Comparison of ENCODE assay signal across 15 mouse cellular contexts in genomic region chr17:84936301-84936700, GRCm38 (mm10). TPM values are rescaled to one million over a fixed set of nuclear protein-coding genes. Genes with fewer than 3 reads are reported as not detected.
A peak's percentile ranks its signal among the peaks of the same experiment; 100 is the strongest.
DNase-seq lines count a peak whose midpoint lies in the region; ATAC-seq and TF ChIP-seq lines count a peak whose summit lies in the region.
"Had no signal": no experiment of that assay in that cellular context is flagged by ENCODE, and none has a peak within 500 bp of the region (broad histone marks: within the 10 kb centered on the region; RNA-seq: fewer than 3 reads in every experiment).

No protein-coding gene starts in this region.

- TF ChIP-seq EP300 in lung, postnatal 0 days (IDR thresholded peaks at IDR 0.05) = no peak

- TF ChIP-seq POLR2A in limb, embryonic 14.5 days (IDR thresholded peaks at IDR 0.05; ENCODE audit: borderline replicate concordance, extremely low read depth, insufficient read depth, insufficient read length) = no peak

- ATAC-seq in limb, embryonic 14.5 days (ENCODE audit: low FRiP score, low read depth) = no peak
- ATAC-seq in lung, postnatal 0 days = no peak

- peaks cover 4% of the 10 kb centered on the region; the same call in 1 of the 2 replicates for H3K9me3 ChIP-seq in limb, embryonic 14.5 days (ENCODE audit: control insufficient read depth, low read length)
- no peaks in the 10 kb centered on the region for H3K9me3 ChIP-seq in lung, postnatal 0 days (ENCODE audit: low read length)
- H3K9me3 ChIP-seq: hindbrain, embryonic 15.5 days had no signal

- 0 out of 2 replicates have a peak, but pooled peaks cover 6% of the 10 kb centered on the region for H3K4me1 ChIP-seq in limb, embryonic 14.5 days (ENCODE audit: control insufficient read depth, insufficient read depth, low read length)
- H3K4me1 ChIP-seq in lung, postnatal 0 days (ENCODE audit: insufficient read depth, low read depth, low read length) = no peaks in the 10 kb centered on the region
- H3K4me1 ChIP-seq: hindbrain, embryonic 15.5 days had no signal

- no peak overlapping the region for H3K4me3 ChIP-seq in limb, embryonic 14.5 days (replicated peaks; ENCODE audit: low read length)
- no peak overlapping the region for H3K4me3 ChIP-seq in lung, postnatal 0 days (ENCODE audit: low read depth, low read length)
- H3K4me3 ChIP-seq: erythroblast, embryonic 14.5 days; hindbrain, embryonic 15.5 days had no signal

- H3K36me3 ChIP-seq in limb, embryonic 14.5 days (ENCODE audit: control insufficient read depth, insufficient read depth, low read length) = no peaks in the 10 kb centered on the region
- no peaks in the 10 kb centered on the region for H3K36me3 ChIP-seq in lung, postnatal 0 days (ENCODE audit: insufficient read depth, low read length)
- H3K36me3 ChIP-seq: hindbrain, embryonic 15.5 days had no signal

- no peak for TF ChIP-seq CTCF in lung, postnatal 0 days (IDR thresholded peaks at IDR 0.05)

- WGBS in limb, embryonic 14.5 days = 15% methylated on average over 9 of the region's 9 CpGs
- 37% methylated on average over 9 of the region's 9 CpGs for WGBS in lung, postnatal 0 days

- intact Hi-C loops in left cerebral cortex, postnatal 14 days (cut with DNase I) = no loop called here

- H3K4me2 ChIP-seq in limb, embryonic 14.5 days (replicated peaks; ENCODE audit: low read depth, low read length, severe bottlenecking) = peak overlapping the region; percentile 23; the same call in 1 of the 2 replicates
- H3K4me2 ChIP-seq in lung, postnatal 0 days (replicated peaks; ENCODE audit: low read depth, low read length) = no peak overlapping the region
- H3K4me2 ChIP-seq: hindbrain, embryonic 15.5 days had no signal

- H3K27ac ChIP-seq in limb, embryonic 14.5 days (replicated peaks; ENCODE audit: low read depth, low read length) = no peak overlapping the region
- H3K27ac ChIP-seq in lung, postnatal 0 days (ENCODE audit: low read length) = no peak overlapping the region
- H3K27ac ChIP-seq: hindbrain, embryonic 15.5 days had no signal

- DNase-seq in kidney, adult 18-20 months = peak; percentile 17
- no peak for DNase-seq in kidney, postnatal 10 days
- DNase-seq in brain, adult 2 months (ENCODE audit: low read depth, low spot score) = peak; percentile 27
- peak; percentile 46 for DNase-seq in fat pad, adult 2 months (ENCODE audit: extremely low read depth, low read depth, low spot score)
- no peak for DNase-seq in limb, embryonic 14.5 days (ENCODE audit: low spot score)
- DNase-seq in lung, postnatal 0 days (ENCODE audit: low spot score) = no peak
- DNase-seq in left cerebral cortex, postnatal 14 days (ENCODE audit: low spot score in 2 of 2) = no peak
- DNase-seq in urinary bladder, adult 2 months (ENCODE audit: low spot score) = no peak
- DNase-seq: cerebellum, postnatal 36 days; gastrocnemius, postnatal 36 days; layer of hippocampus, adult 9-11 months; right cerebral cortex, postnatal 25 days; thymus, postnatal 25 days had no signal

- no peaks in the 10 kb centered on the region for H3K27me3 ChIP-seq in limb, embryonic 14.5 days (ENCODE audit: control insufficient read depth, insufficient read depth, low read length)
- no peaks in the 10 kb centered on the region for H3K27me3 ChIP-seq in lung, postnatal 0 days (replicated peaks; ENCODE audit: insufficient read depth, low read length)
- H3K27me3 ChIP-seq: hindbrain, embryonic 15.5 days had no signal

- no peak overlapping the region for H3K9ac ChIP-seq in limb, embryonic 14.5 days (ENCODE audit: low read depth, low read length, severe bottlenecking)
- no peak overlapping the region for H3K9ac ChIP-seq in lung, postnatal 0 days (replicated peaks; ENCODE audit: low read depth)
- H3K9ac ChIP-seq: hindbrain, embryonic 15.5 days had no signal

RNA-seq across cellular contexts. Expression of gene Ppm1b, which starts 20.2 kb away (rescaled TPM):
- 51.4 and 59.9 TPM in 2 replicates for polyA plus RNA-seq in limb, embryonic 14.5 days (2012; rRNA removed)
- 69.3 and 72.6 TPM in 2 replicates for polyA plus RNA-seq in limb, embryonic 14.5 days (2014; fragmentation: Nextera tagmentation; extraction: Ambion mirVana)
- polyA plus RNA-seq in lung, postnatal 0 days (2015; fragmentation: Nextera tagmentation; extraction: Ambion mirVana) = 51.5 and 55.4 TPM in 2 replicates
- total RNA-seq in left cerebral cortex, postnatal 14 days (2021) = 100 to 1,000 TPM; 116 to 123 TPM
- 55.2 and 63.3 TPM in 2 replicates for polyA plus RNA-seq in urinary bladder, adult 2 months (2012; rRNA removed)

Comparison
In these comparisons a context has a peak if more than half of its experiments do, and no peak if none do; other contexts are left out.
1. DNase-seq: peak in kidney, adult 18-20 months (single experiment), brain, adult 2 months (single experiment) and fat pad, adult 2 months (single experiment); none in kidney, postnatal 10 days (single experiment), limb, embryonic 14.5 days (single experiment), lung, postnatal 0 days (single experiment), left cerebral cortex, postnatal 14 days (0 of 2) and urinary bladder, adult 2 months (single experiment).